Mouse (Mus musculus) NIH3T3 (cell line): ENCODE results near the gene Aldh5a1.
"Not testable (repeated sequence)": the region's sequence is repeated elsewhere in the genome, so short reads cannot be mapped to it uniquely, and the experiment has no call there.

ENCODE experiments used
- DNase-seq: peaks from one replicate; pipeline ENCODE4 v3.0.0-alpha.2; 2012; ENCODE audit warnings: low read depth

Aldh5a1 gene

GRCm38 (mm10) chr13:24937108-24937838 is at the start of gene Aldh5a1:
Aldh5a1 (minus strand) TSS chr13:24937661.
- DNase-seq: peak; percentile 78

GRCm38 (mm10) chr13:24985435-24985834 is 48.0 kb upstream of the Aldh5a1 start:
- DNase-seq: no peak

DNA sequence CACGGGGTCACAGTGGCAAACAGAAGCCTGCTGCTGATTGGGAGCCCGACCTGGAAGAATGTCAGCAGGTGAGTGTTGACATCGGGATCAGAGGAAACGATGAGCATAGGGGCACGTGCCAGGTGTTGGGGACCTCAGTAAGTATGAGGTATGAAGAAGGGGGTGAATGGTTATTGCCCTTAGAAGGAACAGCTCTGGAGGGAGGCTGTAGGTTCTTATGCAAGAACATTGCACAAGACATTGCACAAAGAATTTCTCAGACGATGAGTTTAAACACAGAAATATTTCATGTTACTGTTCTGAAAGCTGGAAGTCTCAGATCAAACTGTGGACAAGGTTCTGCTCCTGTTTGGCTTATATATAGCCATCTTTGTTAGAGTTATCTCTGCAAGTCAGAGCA is 43.6 kb upstream of the Aldh5a1 start:
- peak; percentile 46 for DNase-seq

GRCm38 (mm10) chr13:24977820-24978342 is 40.4 kb upstream of the Aldh5a1 start:
- DNase-seq: peak; percentile 66

- DNase-seq: no peak
Observed at GRCm38 (mm10) chr13:24976384-24976783, 38.9 kb upstream of the Aldh5a1 start.

- not testable (repeated sequence) for DNase-seq
Observed at GRCm38 (mm10) chr13:24971776-24972175, 34.3 kb upstream of the Aldh5a1 start.

DNA sequence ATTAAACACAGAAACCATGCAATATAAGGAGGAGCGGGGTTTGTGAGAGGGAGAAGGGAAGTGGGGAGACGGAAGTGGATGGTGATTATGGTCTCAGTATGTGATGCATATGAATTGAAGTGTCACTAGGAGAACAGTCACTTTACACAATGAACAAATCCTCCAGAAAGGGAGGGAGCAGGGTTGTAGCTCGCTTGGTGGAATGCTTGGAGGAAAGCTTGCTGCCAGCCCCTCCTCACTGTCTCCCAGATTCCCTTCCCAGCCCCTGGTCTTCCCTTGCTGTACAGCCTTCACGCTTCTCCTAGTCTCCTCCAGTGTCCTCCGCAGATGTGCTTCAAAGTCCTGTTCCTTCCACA is 28.4 kb upstream of the Aldh5a1 start:
- DNase-seq: no peak

DNA sequence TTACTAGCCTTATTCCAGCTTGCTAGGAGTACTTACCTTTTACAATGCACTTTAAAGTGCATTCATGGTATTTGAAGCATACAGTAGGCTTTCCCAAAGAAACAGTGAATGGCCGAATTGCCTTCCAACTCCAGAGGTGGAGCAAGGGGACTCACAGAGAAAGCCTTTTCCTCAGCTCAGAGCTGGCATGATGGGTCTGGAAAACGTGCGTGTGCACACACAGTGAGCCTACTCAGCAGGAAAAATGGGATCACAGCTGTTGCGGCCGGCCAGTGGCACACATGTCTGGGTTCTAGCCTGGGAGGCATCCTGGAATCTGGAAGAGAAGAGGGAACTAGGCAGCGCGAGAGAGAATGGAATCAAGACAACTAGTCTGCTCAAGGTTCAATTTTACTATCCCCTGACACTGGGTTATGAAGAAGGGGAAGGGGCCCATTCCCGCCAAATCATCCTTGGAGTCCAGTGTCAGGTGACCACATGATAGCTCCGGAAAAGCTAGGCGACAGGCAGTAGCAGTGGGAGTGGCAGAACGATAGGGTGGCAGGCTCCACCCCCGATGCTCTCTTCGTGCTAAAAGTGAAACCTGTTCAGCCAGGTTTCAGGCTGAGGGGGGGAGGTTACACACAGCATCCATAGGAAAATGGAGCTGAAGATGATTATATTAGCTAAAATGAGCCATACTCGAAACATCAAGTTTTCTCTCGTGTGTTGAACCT is 27.8 kb upstream of the Aldh5a1 start:
- no peak for DNase-seq

- DNase-seq: no peak
Observed at GRCm38 (mm10) chr13:24962119-24962518, 24.7 kb upstream of the Aldh5a1 start.

DNA sequence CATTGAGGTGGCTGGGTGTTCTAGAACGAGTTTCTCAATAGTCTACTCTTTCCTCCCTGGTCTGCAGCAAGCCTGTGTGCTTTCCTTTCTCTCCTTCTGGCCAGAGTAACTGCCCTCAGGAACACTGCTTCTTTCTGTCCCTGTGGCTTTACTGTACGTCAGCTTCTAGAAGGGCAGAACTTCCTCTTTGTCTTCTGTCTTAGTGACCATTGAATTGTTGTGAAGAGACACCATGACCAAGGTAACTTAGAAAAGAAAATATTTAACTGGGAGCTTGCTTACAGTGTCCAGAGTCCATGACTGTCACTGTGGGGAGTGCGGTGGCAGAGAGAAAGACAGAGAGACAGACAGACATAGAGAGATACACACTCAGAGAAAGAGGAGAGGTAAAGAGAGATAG is 22.6 kb upstream of the Aldh5a1 start:
- no peak for DNase-seq

DNA sequence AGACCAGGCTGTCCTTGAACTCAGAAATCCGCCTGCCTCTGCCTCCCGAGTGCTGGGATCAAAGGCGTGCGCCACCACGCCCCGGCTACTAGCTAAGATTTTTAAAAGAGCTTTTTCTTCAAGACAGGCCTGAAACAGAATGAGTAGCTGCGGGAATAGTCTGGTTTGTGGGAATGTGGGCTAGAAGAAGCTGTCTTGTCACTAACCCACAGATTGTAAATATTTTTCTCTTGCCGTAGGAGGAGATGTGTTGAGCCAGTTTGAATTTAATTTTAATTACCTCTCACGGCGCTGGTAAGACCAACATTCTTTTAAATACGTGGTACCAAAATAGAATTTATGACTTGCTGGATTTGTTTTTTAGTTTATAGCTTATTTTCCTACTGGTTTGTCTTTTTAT is 21.2 kb upstream of the Aldh5a1 start:
- no peak for DNase-seq

DNA sequence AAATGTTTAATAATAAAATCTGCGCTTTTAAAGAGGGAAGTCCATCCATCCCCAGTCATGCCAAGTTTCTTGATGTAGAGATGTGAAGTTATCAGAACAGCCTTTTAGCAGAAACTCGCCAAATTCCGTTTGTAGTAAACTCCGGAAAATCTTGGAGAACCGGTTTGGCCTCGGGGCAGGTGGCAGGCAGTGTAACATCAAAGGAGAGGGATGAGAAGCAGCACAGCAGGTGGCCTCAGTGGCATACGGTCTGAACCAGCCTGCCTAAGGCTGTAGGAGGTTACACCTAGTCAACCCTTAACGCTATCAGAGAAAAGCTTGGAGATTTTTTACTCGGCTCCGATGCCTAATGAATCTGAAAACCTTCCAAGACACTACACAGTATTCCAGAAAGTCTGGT is 18.0 kb upstream of the Aldh5a1 start:
- no peak for DNase-seq

DNA sequence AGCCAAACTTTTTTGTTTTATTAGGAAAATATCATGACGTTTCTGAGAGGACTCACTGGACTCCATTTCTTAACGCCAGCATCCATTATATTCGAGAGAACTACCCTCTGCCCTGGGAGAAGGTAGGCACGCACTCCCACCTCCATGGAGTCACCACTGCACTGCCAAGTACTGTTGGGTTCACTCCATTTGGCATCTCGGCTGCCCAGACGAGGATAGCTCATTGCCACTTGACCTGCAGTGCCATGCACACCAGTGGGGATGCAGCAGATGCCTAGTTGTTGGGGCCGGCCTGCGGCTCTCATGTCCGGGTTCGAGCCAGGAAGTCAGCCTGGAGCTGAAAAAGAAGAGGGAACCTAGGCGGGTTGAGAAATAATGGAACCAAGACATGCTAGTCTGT is 17.6 kb upstream of the Aldh5a1 start:
- no peak for DNase-seq

DNA sequence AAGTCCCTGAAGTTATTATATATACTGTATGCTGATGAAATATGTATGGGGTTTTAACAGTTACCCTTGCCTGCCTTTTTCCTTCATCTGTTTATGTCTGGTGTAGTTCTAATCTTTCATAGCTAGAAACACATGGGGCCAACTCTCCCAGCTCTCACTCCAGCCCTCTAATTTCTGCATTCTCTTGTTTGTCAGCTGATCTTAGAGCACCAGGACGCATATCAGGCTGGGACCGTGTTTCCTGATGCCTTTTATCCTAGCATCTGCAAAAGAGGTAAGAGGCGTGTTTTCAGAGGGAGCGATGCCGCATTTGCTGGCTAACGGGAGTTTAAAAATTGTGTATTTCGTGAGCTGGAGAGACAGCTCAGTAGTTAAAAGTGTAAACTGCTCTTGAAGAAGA is 15.2 kb upstream of the Aldh5a1 start:
- DNase-seq: no peak

- peak; percentile 36 for DNase-seq
Observed at GRCm38 (mm10) chr13:24948870-24949269, 11.4 kb upstream of the Aldh5a1 start.

GRCm38 (mm10) chr13:24947158-24947557 is 9.7 kb upstream of the Aldh5a1 start:
- no peak for DNase-seq

DNA sequence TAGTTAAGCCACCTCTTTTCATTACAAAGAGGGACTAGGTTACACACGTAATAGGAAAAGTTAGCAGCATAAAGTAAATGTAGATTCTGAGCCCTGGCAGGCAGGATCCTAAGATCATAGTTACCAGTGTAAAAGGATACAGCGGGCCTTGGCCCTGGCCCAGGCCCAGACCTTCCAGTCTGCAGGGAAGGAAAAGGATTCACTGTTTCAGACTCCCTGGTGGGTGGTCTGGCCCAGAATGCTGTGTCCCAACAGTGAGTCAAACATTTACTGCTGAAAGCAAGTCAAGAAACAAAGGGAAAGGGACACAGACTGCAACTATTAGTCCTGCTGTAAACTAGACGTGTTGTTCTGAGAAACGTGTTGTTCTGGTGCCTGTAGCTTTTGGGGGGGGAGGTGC is 8.1 kb upstream of the Aldh5a1 start:
- DNase-seq: peak; percentile 45

GRCm38 (mm10) chr13:24943303-24943702 is 5.8 kb upstream of the Aldh5a1 start:
- DNase-seq: no peak

DNA sequence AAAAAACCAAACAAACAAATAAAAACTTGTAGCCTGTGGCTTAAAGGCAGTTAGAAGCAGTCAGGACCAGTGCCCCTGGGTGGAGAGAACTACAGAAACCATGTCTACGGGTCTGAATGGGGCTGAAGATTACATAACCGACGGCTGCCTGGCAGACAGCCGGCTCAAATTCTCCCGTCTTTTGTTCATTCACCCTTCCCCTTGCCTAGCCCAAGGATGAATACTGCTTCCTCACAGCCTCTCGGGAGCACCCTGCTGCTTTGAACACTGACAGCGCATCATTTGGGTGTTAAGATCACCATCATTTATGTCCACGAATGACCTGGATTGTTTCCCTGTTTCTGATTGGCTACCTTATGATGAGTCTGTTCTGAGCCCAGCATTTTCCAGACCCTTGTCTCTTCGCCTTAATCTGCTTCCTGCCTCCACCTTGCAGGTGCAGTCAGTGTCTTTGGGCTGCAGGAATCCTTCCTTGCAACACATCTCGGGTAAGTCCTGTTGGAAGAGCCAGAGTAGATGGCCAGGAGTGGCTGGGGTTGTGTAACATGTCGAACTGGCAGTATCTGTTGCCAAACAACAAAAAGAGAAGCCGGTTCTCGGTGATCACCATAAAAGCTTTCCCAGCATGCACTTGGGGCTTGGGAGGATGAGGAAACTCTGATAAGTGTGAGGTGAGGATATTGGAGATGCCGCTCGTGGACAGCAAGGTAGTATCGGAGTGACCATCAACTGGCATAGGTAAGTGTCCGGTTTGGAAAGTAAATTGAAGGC is 5.2 kb upstream of the Aldh5a1 start, which contains the start of gene Gpld1:
Gpld1 (plus strand) TSS at position 641 of the 771 bp plus-strand sequence.
- peak; percentile 18 for DNase-seq

DNA sequence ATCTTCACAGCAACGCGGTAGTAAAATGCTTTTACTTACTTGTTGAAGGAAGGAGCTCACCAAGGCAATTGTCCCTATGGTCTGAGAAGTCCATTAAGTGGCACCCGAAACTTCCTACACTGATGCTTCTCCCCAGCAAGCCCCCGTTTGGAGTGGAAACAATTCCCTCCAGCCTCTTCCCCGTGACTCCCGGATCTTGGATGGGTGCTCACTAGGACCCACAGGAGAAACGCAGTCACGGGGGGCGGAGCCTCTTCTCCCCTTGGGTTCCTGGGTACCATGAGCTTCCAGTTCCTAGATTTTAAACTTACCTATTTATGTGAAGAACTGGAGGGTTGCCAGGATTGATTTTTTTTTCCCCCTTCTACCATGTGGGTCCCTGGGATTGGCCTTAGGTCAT is 2.0 kb upstream of the Aldh5a1 start:
- DNase-seq: no peak

DNA sequence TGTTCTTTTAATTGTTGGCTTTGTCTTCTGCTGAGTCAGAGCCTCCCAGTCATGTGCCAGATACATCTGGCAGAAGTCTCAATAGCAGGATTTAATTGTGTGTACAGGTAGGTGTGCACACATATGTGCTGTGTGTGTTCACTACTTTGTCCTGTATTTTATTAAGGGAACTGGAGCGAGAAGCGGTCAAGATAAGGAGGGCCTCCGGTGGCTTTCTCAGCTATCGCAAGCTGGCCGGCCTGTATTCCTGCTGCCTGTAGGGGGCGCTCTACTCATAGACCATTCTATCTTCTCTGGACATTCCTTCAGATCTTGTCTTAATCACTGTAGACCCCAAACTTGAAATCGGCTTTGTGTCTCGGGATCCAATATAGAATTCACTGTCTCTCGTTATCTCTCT is 1.2 kb upstream of the Aldh5a1 start:
- peak; percentile 72 for DNase-seq

- no peak for DNase-seq
Observed at GRCm38 (mm10) chr13:24937839-24938166, 342 bp upstream of the Aldh5a1 start.

- no peak for DNase-seq
Observed at GRCm38 (mm10) chr13:24936772-24937107, 721 bp downstream of the Aldh5a1 start.
